Mouse (Mus musculus) limb, embryonic 10.5 days (tissue): ENCODE measurements around the gene Psma1. TPM values are rescaled to one million over a fixed set of nuclear protein-coding genes. Genes with fewer than 3 reads are reported as not detected.

ENCODE experiments used
- DNase-seq: peaks from one replicate; pipeline ENCODE4 v3.0.0-alpha.2; 2017; ENCODE audit warnings: low spot score
- H3K27ac ChIP-seq: fragments of 300-500 bp; sonication (generic); 2 replicates; pipeline ENCODE4 v1.5.1; 2016; ENCODE audit warnings: mild to moderate bottlenecking
- H3K27me3 ChIP-seq: fragments of 300-500 bp; sonication (generic); 2 replicates; pipeline ENCODE4 v1.6.1; 2016; ENCODE audit warnings: low read depth, mild to moderate bottlenecking; ENCODE audit not compliant: poor library complexity, severe bottlenecking
- H3K36me3 ChIP-seq: fragments of 300-500 bp; sonication (generic); 2 replicates; pipeline ENCODE4 v1.6.1; 2016; ENCODE audit warnings: mild to moderate bottlenecking, moderate library complexity
- H3K4me1 ChIP-seq: fragments of 300-500 bp; sonication (generic); 2 replicates; pipeline ENCODE4 v1.6.1; 2016
- H3K4me3 ChIP-seq: fragments of 300-500 bp; sonication (generic); 2 replicates; pipeline ENCODE4 v1.5.1; 2016; ENCODE audit warnings: mild to moderate bottlenecking, moderate library complexity
- H3K9me3 ChIP-seq: fragments of 300-500 bp; sonication (generic); replicated peaks from 2 replicates; pipeline ENCODE4 v1.6.1; 2016; ENCODE audit warnings: mild to moderate bottlenecking
- WGBS: fragments of 180-500 bp; shearing (Covaris S2); methylation state at CpG from one replicate; pipeline ENCODE4 v1.1.7; 2016; 5-methylcytosine and 5-hydroxymethylcytosine counted together
- polyA plus RNA-seq: library from polyadenylated mRNA; unstranded; fragments of >200 nt; fragmentation: Nextera tagmentation; extraction: Ambion mirVana; gene quantifications from 2 replicates; pipeline ENCODE4 v1.2.1, GENCODE M21; 2016

Gene Psma1
- polyA plus RNA-seq = 502 and 525 TPM in 2 replicates

- H3K36me3 ChIP-seq = peaks cover 29% of the 10 kb centered on the region
- no peaks in the 10 kb centered on the region for H3K9me3 ChIP-seq
- H3K27me3 ChIP-seq = no peaks in the 10 kb centered on the region
- H3K4me1 ChIP-seq = peaks cover 11% of the 10 kb centered on the region
- WGBS = under 1% methylated on average over 39 of the region's 39 CpGs
- peak; percentile 97 for DNase-seq
- peak within 1 kb of the TSS; percentile 94 for H3K4me3 ChIP-seq
- H3K27ac ChIP-seq = peak within 1 kb of the TSS; percentile 88
Measured at GRCm38 (mm10) chr7:114276005-114276752, at the start of gene Psma1. Gene Psma1, minus strand, starts transcription at chr7:114276118.

- no peak overlapping the region for H3K27ac ChIP-seq
- no peak for DNase-seq
- peaks cover 16% of the 10 kb centered on the region for H3K4me1 ChIP-seq
- H3K9me3 ChIP-seq = no peaks in the 10 kb centered on the region
- no peaks in the 10 kb centered on the region for H3K27me3 ChIP-seq
- 77% methylated on average over 1 of the region's 1 CpGs for WGBS
- H3K36me3 ChIP-seq = no peaks in the 10 kb centered on the region
- no peak overlapping the region for H3K4me3 ChIP-seq
Measured at GRCm38 (mm10) chr7:114323527-114323926, 47.6 kb upstream of the Psma1 start.

GRCm38 (mm10) chr7:114322531-114323441 lies 46.9 kb upstream of the Psma1 start:
- 73% methylated on average over 9 of the region's 9 CpGs for WGBS

GRCm38 (mm10) chr7:114321694-114322372 lies 45.9 kb upstream of the Psma1 start:
- Histone ChIP-seq H3K4me1 (peaks cover 23% of the 10 kb centered on the region), H3K36me3 (no peaks in the 10 kb centered on the region), H3K27ac (no peak overlapping the region), H3K4me3 (no peak overlapping the region), H3K9me3 (no peaks in the 10 kb centered on the region), H3K27me3 (no peaks in the 10 kb centered on the region)
- 61% methylated on average over 5 of the region's 5 CpGs for WGBS
- no peak for DNase-seq

More at GRCm38 (mm10) chr7:114322531-114323441, 46.9 kb upstream of the Psma1 start:
- H3K9me3 ChIP-seq = no peaks in the 10 kb centered on the region
- H3K4me1 ChIP-seq = peaks cover 16% of the 10 kb centered on the region
- H3K4me3 ChIP-seq = no peak overlapping the region
- H3K27ac ChIP-seq = no peak overlapping the region
- no peaks in the 10 kb centered on the region for H3K27me3 ChIP-seq
- no peaks in the 10 kb centered on the region for H3K36me3 ChIP-seq
- no peak for DNase-seq

GRCm38 (mm10) chr7:114317896-114318295 lies 42.0 kb upstream of the Psma1 start:
- H3K27me3 ChIP-seq = no peaks in the 10 kb centered on the region
- H3K27ac ChIP-seq = no peak overlapping the region
- WGBS = 86% methylated on average over 4 of the region's 4 CpGs
- H3K36me3 ChIP-seq = no peaks in the 10 kb centered on the region
- H3K4me1 ChIP-seq = peaks cover 18% of the 10 kb centered on the region
- DNase-seq = no peak
- no peaks in the 10 kb centered on the region for H3K9me3 ChIP-seq
- no peak overlapping the region for H3K4me3 ChIP-seq

- peak overlapping the region; percentile 42; the same call in 1 of the 2 replicates for H3K27ac ChIP-seq
- 73% methylated on average over 5 of the region's 5 CpGs for WGBS
- no peak overlapping the region for H3K4me3 ChIP-seq
- no peaks in the 10 kb centered on the region for H3K36me3 ChIP-seq
- no peak for DNase-seq
- H3K27me3 ChIP-seq = no peaks in the 10 kb centered on the region
- H3K9me3 ChIP-seq = no peaks in the 10 kb centered on the region
- peaks cover 13% of the 10 kb centered on the region for H3K4me1 ChIP-seq
Measured at GRCm38 (mm10) chr7:114317389-114317792, 41.5 kb upstream of the Psma1 start.

GRCm38 (mm10) chr7:114316361-114316871 lies 40.5 kb upstream of the Psma1 start:
- H3K4me3 ChIP-seq = no peak overlapping the region
- peaks cover 7% of the 10 kb centered on the region; the same call in 1 of the 2 replicates for H3K4me1 ChIP-seq
- H3K36me3 ChIP-seq = no peaks in the 10 kb centered on the region
- no peaks in the 10 kb centered on the region for H3K27me3 ChIP-seq
- no peaks in the 10 kb centered on the region for H3K9me3 ChIP-seq
- no peak overlapping the region for H3K27ac ChIP-seq
- WGBS = 88% methylated on average over 5 of the region's 5 CpGs
- no peak for DNase-seq

- Histone ChIP-seq H3K4me1 (no peaks in the 10 kb centered on the region), H3K9me3 (no peaks in the 10 kb centered on the region), H3K27me3 (no peaks in the 10 kb centered on the region), H3K27ac (no peak overlapping the region), H3K4me3 (no peak overlapping the region), H3K36me3 (no peaks in the 10 kb centered on the region)
- WGBS = 89% methylated on average over 5 of the region's 5 CpGs
- no peak for DNase-seq
Measured at GRCm38 (mm10) chr7:114311209-114311608, 35.3 kb upstream of the Psma1 start.

GRCm38 (mm10) chr7:114309020-114309419 lies 33.1 kb upstream of the Psma1 start:
- 62% methylated on average over 4 of the region's 4 CpGs for WGBS
- Histone ChIP-seq H3K27me3 (no peaks in the 10 kb centered on the region), H3K36me3 (no peaks in the 10 kb centered on the region), H3K4me3 (no peak overlapping the region), H3K4me1 (no peaks in the 10 kb centered on the region), H3K27ac (no peak overlapping the region), H3K9me3 (no peaks in the 10 kb centered on the region)
- no peak for DNase-seq

GRCm38 (mm10) chr7:114301293-114301782 lies 25.4 kb upstream of the Psma1 start:
- Histone ChIP-seq H3K9me3 (no peaks in the 10 kb centered on the region), H3K27ac (no peak overlapping the region), H3K4me3 (no peak overlapping the region), H3K27me3 (no peaks in the 10 kb centered on the region), H3K4me1 (no peaks in the 10 kb centered on the region), H3K36me3 (no peaks in the 10 kb centered on the region)
- 83% methylated on average over 4 of the region's 4 CpGs for WGBS
- DNase-seq = no peak

GRCm38 (mm10) chr7:114300782-114301181 lies 24.9 kb upstream of the Psma1 start:
- WGBS = 89% methylated on average over 2 of the region's 2 CpGs
- H3K36me3 ChIP-seq = no peaks in the 10 kb centered on the region
- no peaks in the 10 kb centered on the region for H3K27me3 ChIP-seq

GRCm38 (mm10) chr7:114299247-114299646 lies 23.3 kb upstream of the Psma1 start:
- DNase-seq = no peak
- 65% methylated on average over 4 of the region's 4 CpGs for WGBS
- H3K27ac ChIP-seq = no peak overlapping the region

More at GRCm38 (mm10) chr7:114300782-114301181, 24.9 kb upstream of the Psma1 start:
- H3K4me3 ChIP-seq = no peak overlapping the region
- H3K9me3 ChIP-seq = no peaks in the 10 kb centered on the region
- no peak for DNase-seq
- no peaks in the 10 kb centered on the region for H3K4me1 ChIP-seq
- H3K27ac ChIP-seq = no peak overlapping the region

More at GRCm38 (mm10) chr7:114299247-114299646, 23.3 kb upstream of the Psma1 start:
- Histone ChIP-seq H3K27me3 (no peaks in the 10 kb centered on the region), H3K4me1 (no peaks in the 10 kb centered on the region), H3K4me3 (no peak overlapping the region), H3K36me3 (no peaks in the 10 kb centered on the region), H3K9me3 (no peaks in the 10 kb centered on the region)
